Mouse (Mus musculus) CD4-positive, CD25-positive, alpha-beta regulatory T cell, adult 4 months (primary cell): Measurements from ENCODE around the gene Klf8. TPM values are rescaled to one million over a fixed set of nuclear protein-coding genes. Genes with fewer than 3 reads are reported as not detected.

Experiments
- ATAC-seq: one replicate; pipeline ENCODE4 v1.8.0; 2017
- polyA plus RNA-seq, 2 experiments: library from polyadenylated mRNA; unstranded; fragments of 100-300 nt; shearing (Covaris generic); gene quantifications; one replicate each; pipeline ENCODE4 v1.2.1; 2017

Klf8 gene
- polyA plus RNA-seq, 2 experiments from 2014 or later = 0.87 to 1.3 TPM

DNA sequence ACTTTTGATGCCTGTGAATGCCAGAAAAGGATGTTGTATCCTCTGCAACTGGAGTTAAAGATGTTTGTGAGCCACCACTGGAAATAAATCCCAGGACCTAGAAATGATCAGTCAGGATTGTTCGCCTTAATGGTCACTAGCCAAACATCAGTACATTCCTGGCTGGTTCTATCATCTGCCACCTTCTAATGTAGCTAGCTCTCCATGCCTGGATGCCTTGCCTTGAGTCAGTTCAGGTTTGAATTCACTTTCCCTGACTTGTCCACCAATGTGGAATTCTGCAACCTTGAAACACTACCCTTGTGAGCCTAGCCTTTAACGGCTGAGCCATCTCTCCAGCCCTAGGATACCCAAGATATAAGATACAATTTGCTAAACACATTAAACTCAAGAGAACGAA lies 202.8 kb downstream of the Klf8 start:
- no peak for ATAC-seq

Other genes with a start within 250 kb of the Klf8 start
- not detected for gene Usp51, start 231.0 kb upstream of the Klf8 start, polyA plus RNA-seq
- gene Mageh1, start 199.9 kb upstream of the Klf8 start, polyA plus RNA-seq = 1 to 10 TPM; 1.5 to 1.7 TPM
- gene Foxr2, start 118.7 kb upstream of the Klf8 start, polyA plus RNA-seq = not detected
- gene Rragb, start 97.5 kb upstream of the Klf8 start, polyA plus RNA-seq = 1 to 10 TPM; 4.9 to 9.3 TPM